Mouse (Mus musculus) left cerebral cortex, postnatal 36 days (tissue): ENCODE measurements around the gene Pigb. TPM values are rescaled to one million over a fixed set of nuclear protein-coding genes. Genes with fewer than 3 reads are reported as not detected.

ENCODE experiments used
- DNase-seq, 2 experiments: peaks; one replicate each; pipeline ENCODE4 v3.0.0; 2021 to 2022; ENCODE audit warnings: low spot score in 2 of 2, mixed read lengths in 1 of 2
- intact Hi-C: fragments of 180-260 bp; cut with DNase I; formaldehyde crosslinking; loops from one replicate; pipeline ENCODE4 v1.15.1; 2025
- total RNA-seq, 2 experiments: library from RNA; stranded (reverse); gene quantifications; 2 replicates each; pipeline ENCODE4 v1.2.3; 2021

Pigb gene
- total RNA-seq, 2 experiments from 2014 or later = 14.3 to 15.7 TPM

DNA sequence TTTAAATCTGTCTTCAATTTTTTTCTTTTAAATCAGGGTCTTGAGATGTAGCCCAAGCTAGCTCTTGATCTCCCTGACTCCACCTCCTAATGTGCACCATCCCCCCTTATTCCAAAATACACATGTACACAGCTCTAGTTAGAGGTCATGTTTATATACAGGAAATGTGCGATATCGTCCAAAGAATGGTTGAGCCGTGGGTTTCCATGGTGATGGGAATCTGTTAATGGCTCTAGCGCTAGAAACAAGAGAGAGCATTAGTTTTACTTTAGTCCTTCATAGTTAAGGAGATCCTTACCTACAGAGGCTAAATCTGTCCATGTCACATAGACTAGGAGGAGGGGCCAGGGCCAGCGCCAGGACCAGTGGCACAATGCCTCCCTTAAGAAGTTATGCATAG lies 9.7 kb upstream of the Pigb start:
- intact Hi-C loops = no loop called here
- no peak for DNase-seq

DNA sequence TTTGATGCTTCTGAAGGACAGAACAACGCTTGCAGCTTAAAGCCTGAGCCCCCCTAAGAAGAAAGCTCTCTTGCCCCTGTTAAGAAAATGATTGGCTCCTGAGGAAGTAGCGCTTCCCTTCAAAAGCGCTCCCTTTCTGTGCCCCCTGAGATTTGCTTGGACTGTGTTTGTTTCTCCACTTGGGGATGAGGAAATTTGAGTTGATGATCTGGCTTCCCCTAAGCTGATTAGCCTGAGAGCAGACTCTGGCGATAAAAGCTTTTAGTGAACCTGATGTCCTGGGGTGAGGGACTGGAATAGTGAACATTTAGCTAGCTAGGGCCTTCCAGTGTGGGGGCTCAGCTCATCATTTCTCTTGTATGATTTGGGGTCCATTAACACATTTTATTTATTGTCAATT lies 8.7 kb upstream of the Pigb start:
- no peak for DNase-seq
- intact Hi-C loops = no loop called here

DNA sequence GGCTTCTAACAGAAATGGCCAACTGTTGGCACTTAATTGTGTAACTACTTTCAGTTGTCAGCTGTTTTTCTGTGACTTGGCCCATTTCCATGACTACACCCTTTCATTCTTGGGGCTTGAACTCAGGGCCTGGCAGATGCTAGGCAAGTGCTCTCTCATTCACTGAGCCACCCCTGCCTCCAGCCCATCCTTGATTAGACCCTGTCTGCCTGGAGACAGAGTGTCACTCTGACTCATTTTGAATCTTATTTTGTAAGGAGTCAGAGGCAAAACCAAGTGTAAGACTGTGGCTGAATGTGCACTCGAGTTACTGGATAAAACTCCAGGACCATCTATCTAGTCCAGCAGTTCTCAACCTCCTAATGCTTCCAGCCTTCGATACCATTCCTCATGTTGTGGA lies 7.7 kb upstream of the Pigb start:
- DNase-seq = no peak
- intact Hi-C loops = no loop called here

DNA sequence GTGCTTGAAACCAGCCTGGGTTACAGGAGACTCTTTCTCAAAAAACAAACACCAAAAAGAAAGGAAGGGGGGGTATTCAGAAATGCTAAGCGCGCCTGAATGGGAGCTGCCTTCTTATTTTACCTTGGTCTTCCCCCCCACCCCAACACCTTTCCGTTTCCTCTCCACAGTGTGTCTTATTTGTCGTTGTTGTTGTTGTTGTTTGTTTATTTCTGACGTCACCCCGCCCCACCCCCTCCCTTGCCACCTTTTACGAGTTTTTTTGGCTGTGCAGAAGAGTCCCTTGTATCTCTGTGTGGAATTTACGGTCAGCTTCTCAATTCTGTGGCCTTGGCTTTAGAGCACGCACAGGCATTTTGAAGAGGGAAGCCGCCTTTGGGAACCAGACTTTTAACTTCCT lies 5.5 kb upstream of the Pigb start:
- DNase-seq = no peak
- intact Hi-C loops = no loop called here

DNA sequence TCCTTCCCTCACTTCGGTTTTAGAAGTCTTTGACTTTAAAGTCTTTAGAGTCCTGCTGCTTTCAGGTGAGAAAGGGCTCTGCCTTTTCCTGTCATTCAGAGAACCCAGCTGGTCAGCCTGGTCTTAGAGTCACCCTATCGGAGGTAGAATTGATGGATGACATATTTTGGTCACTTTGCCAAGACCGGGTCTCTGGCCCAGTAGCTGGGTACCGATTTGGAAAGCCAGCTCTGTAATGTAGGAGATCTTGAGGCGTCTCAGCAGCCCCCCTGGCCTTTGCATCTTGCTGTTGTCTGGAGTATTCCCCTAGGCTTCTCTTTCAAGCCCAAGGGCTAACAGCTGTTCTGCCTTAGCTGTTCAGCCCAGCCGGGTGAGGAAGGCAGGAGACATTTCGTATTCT lies 5.0 kb upstream of the Pigb start:
- intact Hi-C loops = no loop called here
- no peak for DNase-seq

DNA sequence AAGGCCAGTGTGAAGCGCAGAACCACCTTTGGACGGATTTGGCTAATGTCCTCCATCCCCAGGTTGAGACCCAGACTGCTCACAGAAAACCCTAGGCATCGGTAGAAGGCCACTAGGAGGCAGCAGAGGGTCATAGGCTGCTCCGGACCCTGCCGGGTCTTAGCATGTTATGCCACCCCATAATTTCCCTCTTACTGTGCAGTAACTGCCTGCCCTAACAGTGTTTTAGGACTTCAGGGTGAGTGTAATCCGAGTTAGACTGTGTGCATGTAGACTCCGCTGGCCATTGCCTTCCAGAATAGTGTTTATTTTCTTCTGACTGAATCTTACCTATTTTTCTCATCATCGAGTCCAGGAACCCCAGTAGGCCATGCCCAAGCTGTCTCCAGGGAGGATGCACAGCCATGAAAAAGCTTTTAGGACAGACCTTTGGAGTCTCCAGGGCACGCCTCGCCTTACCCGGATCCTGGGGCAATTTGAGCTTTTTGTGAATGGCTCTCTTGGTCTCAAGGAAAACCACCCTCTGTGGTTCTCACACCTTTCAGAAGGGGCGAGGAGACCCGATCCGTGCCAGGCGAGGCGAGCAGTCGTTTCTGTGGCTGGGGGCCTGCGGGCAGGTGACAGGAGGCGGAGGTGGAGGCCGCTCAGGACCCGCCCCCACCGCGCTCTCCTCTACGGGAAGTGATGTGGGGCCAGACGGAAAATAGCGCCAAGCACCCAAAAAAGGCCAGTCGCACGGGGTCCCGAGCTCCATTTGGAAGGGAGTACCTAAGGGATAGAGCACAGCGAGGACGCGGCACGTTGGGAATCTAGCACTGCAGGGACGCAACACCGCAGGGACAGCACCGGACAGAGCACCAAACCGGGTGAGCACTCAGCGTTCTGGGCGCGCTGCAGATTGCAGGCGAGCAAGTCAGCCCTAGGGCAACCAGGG lies 4.2 kb upstream of the Pigb start, which contains the start of gene Rab27a:
TSS of gene Rab27a (plus strand) at position 709 of the 934 bp plus-strand sequence.
- DNase-seq = peak; percentile 65 to 76
- intact Hi-C loops = loop anchor here (1.0 to 5.0 kb wide), 2 partner anchors 47 to 68 kb away; partner anchors contain the start of gene Rsl24d1

DNA sequence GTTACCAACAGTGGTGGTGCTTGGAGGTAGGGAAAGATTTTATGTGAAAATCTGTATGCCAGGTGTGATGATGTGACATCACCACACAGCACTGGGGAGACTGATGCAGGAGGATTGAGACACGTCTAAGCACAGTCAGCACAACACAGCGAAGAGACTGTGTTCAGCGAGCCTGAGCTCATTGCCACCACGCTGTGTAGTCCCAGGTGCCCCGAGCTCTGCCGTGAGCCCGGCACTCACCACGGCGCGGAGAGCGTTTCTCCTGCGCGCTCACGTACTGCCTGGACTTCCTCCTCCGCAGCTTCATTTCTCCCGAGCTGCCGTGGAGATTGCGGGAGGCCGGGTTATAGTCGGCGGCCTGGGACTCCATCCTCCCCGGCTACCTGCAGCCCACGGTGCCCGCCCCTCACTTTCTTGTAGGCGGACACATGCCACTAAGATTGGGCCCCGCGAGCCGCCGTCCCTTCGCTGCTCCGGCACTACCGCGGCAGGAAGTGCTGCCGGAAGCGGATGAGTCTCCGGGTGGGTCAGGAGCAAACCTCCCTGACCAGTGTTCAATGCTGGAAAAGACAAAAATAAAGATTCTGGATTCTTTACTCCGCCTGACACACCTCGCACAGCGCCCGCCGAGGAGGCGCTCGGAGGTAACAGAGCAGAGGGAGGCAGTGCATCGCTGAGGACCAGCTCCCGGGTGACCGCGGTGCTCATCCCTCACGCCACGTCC lies 794 bp downstream of the Pigb start:
- intact Hi-C loops = loop anchor here (5.0 kb wide), 1 partner anchor 52 kb away; the partner anchor contains the start of genes Ccpg1 and Ccpg1os
- peak; percentile 94 to 95 for DNase-seq

DNA sequence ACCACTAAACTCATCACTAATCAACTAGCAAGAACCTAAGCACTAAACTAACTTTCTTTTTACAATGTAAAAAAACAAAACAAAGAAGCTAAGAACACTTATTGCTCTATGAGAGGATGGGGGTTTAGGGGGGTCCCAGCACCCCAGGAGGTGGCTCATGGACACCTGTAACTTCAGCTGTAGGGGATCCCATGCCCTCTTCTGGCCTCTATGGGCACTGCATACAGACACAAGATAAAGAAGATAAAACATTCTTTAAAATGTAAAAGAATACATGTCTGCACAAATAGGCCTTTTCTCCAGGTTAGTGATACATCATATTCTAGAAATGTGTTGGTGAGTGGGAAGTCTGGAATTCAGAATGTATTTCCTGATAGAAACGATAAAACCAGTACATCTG lies 6.8 kb downstream of the Pigb start:
- intact Hi-C loops = no loop called here
- DNase-seq = no peak

DNA sequence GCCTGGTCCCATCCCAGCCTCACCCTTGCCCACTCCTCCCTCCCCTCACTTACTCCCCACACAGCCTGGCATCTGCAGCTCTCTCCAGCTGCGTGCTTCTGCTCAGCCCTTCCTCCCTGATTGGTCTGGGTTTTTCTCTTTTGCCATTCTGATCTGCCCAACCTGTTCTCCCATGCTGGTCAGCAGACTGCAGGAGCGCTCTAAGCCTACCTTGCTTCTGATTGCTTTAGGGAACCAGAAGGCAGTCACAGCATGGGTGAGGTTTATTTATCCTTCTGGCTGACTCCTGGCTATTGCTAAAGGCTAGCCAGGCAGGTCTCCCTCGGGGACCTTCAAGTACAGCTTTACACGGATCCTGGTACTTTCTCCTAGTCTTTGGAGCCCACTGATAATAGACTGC lies 8.8 kb downstream of the Pigb start:
- intact Hi-C loops = no loop called here
- no peak for DNase-seq

DNA sequence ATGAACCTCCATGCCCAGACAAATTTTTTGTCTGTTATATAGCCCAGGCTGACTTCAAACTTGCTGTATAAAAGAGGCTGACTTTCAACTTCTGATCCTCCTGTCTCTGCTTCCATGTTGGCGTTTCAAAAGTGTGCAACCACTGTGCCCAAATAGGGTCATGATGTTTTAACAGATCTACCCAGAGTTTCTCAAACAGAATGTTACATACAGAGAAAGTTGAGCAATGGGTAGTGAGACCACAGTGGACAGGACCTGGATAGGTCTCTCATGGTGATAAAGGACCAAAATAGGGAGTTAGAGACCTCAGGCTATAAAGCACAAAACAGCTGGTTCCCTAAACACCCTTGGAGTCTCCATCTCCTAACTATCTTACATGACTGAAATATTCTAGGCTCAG lies 9.7 kb downstream of the Pigb start:
- intact Hi-C loops = no loop called here
- DNase-seq = no peak

DNA sequence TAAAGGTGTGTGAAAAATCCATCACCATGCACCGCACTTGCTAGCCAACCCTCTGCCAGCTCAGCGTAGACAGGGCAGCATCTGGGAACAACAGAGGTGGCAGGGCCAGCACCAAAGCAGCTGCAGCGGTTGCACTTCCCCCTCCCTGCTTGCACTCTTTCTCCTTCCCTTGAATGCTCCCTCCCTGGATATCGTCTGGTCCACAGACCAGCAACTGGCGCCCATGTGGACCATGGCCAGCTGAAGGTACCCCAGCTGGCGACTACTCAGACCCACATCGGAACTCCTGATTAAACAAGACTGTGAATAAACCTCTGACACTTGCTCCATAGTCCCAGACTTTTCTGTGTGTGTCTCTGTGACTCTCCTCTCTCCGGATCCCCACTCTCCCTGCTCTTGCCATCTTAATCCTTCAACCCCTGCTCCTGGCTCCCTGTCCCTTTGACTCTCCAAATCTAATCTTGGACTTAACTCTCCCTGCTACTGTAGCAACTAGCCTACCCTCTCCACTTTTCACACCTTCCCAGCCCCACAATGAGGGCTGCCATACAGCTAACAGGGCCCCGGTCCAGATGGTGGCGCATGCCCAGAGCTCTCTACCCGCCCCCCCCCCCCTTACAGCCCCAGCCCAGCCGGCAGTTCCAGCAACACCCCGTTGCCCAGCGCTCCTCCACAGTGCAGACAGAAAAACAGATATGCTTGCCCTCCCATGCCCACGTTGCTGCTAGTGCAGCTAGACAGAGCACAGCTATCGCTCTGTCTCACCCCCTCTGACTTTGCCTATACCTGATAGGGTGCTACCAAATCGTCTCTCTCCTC lies 14.2 kb downstream of the Pigb start:
- peak; percentile 23 to 36 for DNase-seq
- intact Hi-C loops = no loop called here

DNA sequence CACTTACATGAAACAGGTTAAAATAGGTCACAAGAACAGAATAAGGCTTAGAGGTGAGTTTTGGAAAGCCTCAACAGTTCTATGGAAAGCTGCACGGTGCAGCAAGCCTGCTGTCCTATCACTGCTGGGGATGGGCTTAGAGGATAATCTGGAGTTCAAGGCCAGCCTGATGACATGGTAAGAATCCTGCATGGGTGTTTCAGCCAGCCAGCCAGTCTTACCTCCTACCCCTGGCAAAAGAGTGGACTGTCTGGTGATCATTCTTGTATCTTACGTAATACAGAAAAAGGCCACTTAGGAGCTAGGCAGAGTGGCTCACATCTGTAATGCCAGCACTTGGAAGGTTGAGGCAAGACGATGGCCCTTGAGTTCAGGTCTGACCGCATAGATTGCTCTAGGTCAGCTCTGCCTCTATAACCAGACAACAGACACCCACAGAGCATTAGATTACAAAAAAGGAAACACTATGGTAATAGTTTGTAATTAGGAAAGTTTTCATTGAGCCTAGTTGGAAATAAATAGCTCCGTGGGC lies 19.5 kb downstream of the Pigb start:
- no peak for DNase-seq
- intact Hi-C loops = no loop called here

DNA sequence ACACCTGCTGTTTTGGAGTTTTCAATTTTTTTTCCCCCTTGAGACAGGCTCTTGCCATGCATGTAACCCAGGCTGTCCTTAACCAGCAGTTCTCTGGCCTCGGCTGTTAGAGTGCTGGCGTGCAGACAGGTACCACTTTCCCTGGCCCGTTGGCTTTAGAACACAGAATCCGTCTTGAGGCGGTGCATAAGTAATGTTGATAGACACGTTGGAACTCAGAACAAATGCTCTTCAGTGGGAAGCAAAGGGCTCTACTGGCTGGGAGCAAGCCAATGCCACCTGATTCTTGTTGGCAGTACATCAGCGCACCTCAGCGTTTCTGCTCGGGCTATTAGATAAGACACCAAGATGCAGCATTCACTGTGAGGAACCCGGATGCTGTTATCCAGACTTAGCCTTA lies 20.3 kb downstream of the Pigb start:
- intact Hi-C loops = no loop called here
- no peak for DNase-seq

DNA sequence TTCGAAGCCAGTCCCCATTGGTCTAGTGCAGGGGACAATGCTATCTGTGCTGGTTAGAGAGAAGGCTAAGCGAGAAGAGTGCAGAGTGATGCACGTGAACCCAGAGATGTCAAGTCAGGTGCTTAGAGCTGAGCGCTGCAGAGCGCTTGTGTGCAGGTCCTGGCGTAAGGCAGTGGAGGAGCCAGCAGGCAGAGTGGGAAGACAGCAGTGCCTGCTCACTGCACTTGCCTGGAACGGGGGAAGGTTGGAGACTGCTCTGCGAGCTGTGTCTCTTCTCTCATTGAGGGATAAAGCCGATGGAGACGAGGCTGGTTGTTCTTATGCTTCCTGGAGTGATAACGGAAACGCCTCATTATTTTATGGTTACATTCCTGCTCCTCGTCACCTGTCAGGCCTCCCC lies 25.5 kb downstream of the Pigb start:
- intact Hi-C loops = no loop called here
- peak in 1 of 2 experiments; percentile 15 for DNase-seq

DNA sequence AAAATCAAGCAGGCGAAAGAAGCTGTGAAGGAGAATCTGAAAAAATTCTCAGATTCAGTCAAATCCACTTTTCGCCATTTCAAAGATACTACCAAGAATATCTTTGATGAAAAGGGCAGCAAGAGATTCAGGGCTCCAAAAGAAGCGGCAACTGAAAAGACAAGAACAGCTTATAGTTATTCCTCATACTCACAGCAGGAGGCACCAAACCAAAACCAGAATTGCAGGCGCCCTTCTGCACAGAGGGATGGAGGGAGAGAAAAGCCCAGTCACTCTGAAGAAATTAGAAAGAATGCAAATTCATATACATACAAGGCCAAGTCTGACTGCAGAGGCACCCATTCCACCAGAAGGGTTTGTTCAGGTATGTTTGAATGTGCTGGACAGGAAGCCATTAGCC lies 27.5 kb downstream of the Pigb start:
- intact Hi-C loops = no loop called here
- DNase-seq = no peak

DNA sequence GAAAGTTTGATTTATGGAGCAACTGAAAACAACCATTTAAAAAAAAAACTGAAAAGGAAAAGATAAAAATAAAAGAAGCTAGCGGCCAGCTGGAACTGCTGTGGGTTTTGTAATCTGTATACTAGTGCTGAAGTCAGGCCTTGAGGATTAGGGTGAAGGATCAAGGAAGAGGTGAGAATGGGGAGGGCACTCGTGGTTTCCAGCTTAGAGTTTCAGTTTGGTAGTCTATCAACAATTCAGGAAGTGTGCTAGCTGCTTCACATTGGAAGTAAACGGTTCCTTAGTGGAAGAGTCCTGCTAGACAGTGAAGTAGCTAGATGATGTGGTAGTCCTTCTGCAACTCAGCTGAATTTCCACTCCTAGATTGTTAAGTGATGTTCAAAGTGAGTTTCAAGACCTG lies 31.8 kb downstream of the Pigb start:
- no peak for DNase-seq
- intact Hi-C loops = no loop called here

DNA sequence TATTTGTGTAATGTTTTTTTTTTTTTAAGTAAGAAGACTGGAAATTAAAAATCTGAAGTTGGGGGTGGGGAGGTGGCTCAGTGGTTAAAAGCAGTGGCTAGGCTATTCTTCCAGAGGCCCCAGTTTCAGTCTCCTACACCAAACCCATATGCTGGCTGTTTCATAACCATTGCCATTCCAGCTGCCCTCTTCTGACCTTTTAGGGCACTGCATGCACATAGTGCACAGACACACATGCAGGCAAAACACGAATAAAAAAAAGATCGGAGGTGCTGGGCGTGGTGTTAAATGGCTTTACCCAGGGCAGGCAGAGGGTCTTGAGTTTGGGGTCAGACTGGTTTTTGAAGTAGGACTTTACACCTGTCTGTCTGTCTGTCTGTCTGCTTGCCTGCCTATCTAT lies 34.0 kb downstream of the Pigb start:
- intact Hi-C loops = no loop called here

DNA sequence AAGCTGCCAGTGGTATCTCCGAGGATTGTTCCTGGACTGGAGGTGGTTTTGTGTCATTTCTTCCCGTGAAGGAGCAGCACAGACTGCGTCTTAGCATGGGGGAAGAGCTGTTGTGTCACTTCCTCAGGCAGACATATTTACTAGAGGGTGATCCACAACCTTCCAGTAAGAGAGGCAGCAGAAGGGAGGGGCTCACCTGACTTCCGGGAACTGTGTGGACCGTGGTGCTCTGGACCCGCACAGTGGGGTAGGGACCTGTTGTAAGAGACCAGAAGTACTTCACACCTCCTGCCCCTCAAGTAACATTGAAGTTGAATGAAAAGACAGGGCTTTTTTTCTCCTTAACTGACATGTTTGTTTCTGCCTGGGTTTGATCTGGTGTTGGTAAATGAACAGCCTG lies 35.1 kb downstream of the Pigb start:
- DNase-seq = no peak
- intact Hi-C loops = no loop called here

More for the DNA sequence above, 34.0 kb downstream of the Pigb start:
- no peak for DNase-seq

DNA sequence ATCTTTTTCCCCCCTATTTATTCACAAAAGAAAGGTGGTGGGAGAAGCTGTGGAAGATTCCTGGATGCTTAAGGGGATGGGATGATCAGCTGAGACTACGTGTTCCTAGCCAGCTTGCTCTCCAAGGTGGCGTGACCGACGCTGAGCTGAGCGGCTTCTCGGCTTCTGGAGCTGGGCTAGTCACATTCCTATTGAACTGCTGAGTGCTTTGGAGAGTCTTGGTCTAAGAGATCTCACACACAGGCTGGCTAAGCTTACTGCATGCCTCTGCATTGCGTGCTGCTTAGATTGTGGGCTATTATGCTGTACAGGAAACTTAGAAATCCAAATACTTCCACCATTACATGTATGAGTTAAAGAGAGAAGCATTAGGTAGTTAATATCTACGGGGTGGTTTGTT lies 36.1 kb downstream of the Pigb start:
- DNase-seq = no peak

DNA sequence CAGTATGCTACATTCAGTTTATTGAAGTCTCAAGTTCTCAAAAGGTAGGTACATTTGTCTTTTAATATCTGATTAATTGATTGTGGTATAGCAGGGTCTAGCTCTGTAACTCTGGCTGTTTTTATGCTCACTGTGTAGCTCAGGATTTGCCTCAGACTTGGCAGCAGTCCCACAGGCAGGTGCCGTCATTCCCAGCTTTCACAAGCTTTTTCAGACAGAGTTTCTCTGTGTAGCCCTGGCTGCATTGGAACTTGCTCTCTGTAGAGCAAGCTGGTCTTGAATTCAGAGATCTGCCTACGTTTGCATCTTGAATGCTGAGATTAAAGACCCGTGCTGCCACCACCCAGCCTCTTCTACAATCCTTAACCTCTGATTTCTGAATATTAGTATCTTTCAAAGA lies 38.0 kb downstream of the Pigb start:
- intact Hi-C loops = no loop called here
- DNase-seq = no peak

More for the DNA sequence above, 36.1 kb downstream of the Pigb start:
- intact Hi-C loops = no loop called here
